Mouse (Mus musculus) neural tube, embryonic 11.5 days (tissue): ENCODE measurements around the gene Ssmem1. TPM values are rescaled to one million over a fixed set of nuclear protein-coding genes. Genes with fewer than 3 reads are reported as not detected.
A peak's percentile ranks its signal among the peaks of the same experiment; 100 is the strongest.

Experiments used
- ATAC-seq: fragments of 200-750 bp; cut with Nextera tagmentation; 2 replicates; pipeline ENCODE4 v1.8.0; 2017; ENCODE audit warnings: moderate number of reproducible peaks, mild to moderate bottlenecking, moderate TSS enrichment, moderate library complexity; ENCODE audit not compliant: insufficient read depth, low FRiP score, low TSS enrichment
- DNase-seq: peaks from one replicate; pipeline ENCODE4 v3.0.0-alpha.2; 2015; ENCODE audit warnings: low spot score
- H3K27ac ChIP-seq: fragments of 300-500 bp; sonication (generic); 2 replicates; pipeline ENCODE4 v1.5.1; 2014; ENCODE audit warnings: low read depth, mild to moderate bottlenecking, low read length
- H3K27me3 ChIP-seq: fragments of 300-500 bp; sonication (generic); 2 replicates; pipeline ENCODE4 v1.6.1; 2014; ENCODE audit warnings: mild to moderate bottlenecking, low read length, mixed read lengths; ENCODE audit not compliant: control insufficient read depth, insufficient read depth
- H3K36me3 ChIP-seq: fragments of 300-500 bp; sonication (generic); 2 replicates; pipeline ENCODE4 v1.6.1; 2014; ENCODE audit warnings: mild to moderate bottlenecking, low read length, moderate library complexity, mixed read lengths; ENCODE audit not compliant: control insufficient read depth, insufficient read depth
- H3K4me1 ChIP-seq: fragments of 300-500 bp; sonication (generic); 2 replicates; pipeline ENCODE4 v1.6.1; 2014; ENCODE audit warnings: low read length, mixed read lengths; ENCODE audit not compliant: control insufficient read depth, insufficient read depth
- H3K4me2 ChIP-seq: fragments of 300-500 bp; sonication (generic); 2 replicates; pipeline ENCODE4 v1.6.1; 2014; ENCODE audit warnings: low read depth, mild to moderate bottlenecking, moderate library complexity
- H3K4me3 ChIP-seq: fragments of 300-500 bp; sonication (generic); 2 replicates; pipeline ENCODE4 v1.5.1; 2014; ENCODE audit warnings: low read depth, low read length
- H3K9ac ChIP-seq: fragments of 300-500 bp; sonication (generic); 2 replicates; pipeline ENCODE4 v1.6.1; 2014; ENCODE audit warnings: mild to moderate bottlenecking, low read length
- H3K9me3 ChIP-seq: fragments of 300-500 bp; sonication (generic); 2 replicates; pipeline ENCODE4 v1.6.1; 2016; ENCODE audit warnings: low read length; ENCODE audit not compliant: control insufficient read depth
- WGBS: fragments of 180-500 bp; shearing (Covaris S2); extraction: QIAGEN DNeasy Blood & Tissue Kit; methylation state at CpG from one replicate; pipeline ENCODE4 v1.1.7; 2014; 5-methylcytosine and 5-hydroxymethylcytosine counted together
- polyA plus RNA-seq: library from polyadenylated mRNA; unstranded; fragments of >200 nt; fragmentation: Nextera tagmentation; extraction: Ambion mirVana; gene quantifications from 2 replicates; pipeline ENCODE4 v1.2.1, GENCODE M21; 2014

Gene Ssmem1
- polyA plus RNA-seq, result 0.40 and 1.1 TPM in 2 replicates

DNA sequence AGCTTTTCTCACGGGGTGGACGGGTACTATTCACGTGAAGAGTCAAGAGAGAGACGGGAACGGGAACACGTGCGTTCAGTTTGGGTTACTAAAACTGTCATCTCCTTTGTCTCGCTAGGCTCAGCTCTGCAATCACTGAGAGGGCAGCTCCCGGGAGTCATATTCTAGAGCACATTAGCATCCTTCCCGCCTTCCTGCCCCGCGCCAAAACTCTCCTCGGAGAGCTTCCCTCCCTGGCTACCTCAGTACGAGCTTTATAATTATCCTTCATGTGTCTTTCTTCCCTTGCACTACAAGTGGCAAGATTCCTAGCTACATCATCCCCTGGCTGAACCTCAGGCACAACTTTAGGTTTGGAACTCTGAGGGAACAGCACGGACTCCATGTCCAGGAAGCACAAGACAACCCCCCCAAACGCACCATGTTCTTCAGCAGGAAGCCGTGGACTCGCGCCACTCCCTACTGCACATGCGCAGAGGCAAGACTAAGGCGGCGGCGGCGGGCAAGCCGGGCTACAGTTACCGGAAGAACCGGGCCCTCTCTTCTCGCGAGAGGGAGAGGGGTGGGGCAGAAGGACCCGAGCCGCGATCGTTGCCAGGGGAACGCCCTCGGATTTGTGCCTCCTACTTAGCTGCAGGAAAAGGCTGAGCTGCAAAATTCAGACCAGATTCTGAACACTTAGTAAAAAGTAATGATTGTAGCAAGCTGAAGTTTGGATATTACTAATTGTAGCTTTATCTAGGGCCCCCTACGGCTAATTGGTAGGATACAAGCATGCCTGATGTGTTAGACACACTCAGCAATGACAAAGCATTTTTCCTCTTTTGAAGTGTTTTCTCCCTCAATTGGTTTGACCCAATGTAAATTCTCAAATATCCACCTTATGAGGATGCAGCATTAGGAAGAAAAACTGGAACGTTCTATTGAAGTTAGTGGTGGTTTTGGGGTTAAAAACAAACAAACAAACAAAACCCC, at the start of gene Ssmem1, which contains the start of gene Tmem209:
TSS of gene Ssmem1 (plus strand) at position 585 of the 975 bp plus-strand sequence.
TSS of gene Tmem209 (minus strand) at position 519 of the 975 bp plus-strand sequence.
- Histone ChIP-seq H3K4me1 (peaks cover 6% of the 10 kb centered on the region), H3K4me2 (peak within 1 kb of the TSS; percentile 70), H3K27me3 (no peaks in the 10 kb centered on the region), H3K4me3 (peak within 1 kb of the TSS; percentile 49), H3K9ac (peak within 1 kb of the TSS; percentile 73), H3K9me3 (no peaks in the 10 kb centered on the region), H3K27ac (peak within 1 kb of the TSS; percentile 87), H3K36me3 (peaks cover 4% of the 10 kb centered on the region)
- DNase-seq (peak; percentile 98), ATAC-seq (peak; percentile 95)
- WGBS, result under 1% methylated on average over 37 of the region's 37 CpGs

DNA sequence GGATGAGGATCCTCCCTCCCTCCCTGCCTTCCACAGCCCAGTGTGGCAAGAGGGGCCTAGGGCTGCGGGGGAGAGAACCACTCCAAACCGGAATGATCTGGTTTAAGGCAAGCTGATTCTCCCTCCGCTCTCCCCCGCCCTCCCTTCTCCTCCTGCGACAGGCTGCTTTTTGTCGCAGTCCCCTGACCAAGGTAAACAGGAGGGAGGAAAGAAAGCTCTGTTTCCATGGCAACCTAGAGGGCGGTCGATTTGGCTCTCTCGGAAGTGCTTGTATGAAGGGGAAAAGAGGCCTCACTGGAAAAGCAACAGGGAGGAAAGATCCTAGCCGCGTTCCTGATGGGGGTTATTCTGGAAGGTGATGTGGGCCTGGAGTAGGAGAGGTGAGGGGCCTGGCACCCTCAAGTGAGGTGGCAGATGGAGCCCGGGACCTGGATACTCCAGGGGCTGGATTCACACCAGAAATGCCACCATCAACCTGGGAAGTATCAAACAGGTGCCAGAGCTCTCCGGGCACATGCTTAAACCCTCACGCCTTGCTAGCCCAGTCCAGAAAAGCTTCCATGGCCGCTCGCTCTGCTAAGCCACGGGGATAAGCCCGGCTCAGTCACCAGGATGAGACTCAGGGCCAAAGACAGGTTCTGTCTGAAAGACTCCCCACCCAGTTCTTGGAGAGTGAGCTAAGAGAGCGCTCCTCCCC, 48.8 kb upstream of the Ssmem1 start:
- peaks cover 14% of the 10 kb centered on the region for H3K4me1 ChIP-seq
- H3K27ac ChIP-seq, result peak overlapping the region; percentile 64
- no peaks in the 10 kb centered on the region for H3K27me3 ChIP-seq
- H3K9ac ChIP-seq, result peak overlapping the region; percentile 78
- H3K9me3 ChIP-seq, result no peaks in the 10 kb centered on the region
- no peak overlapping the region for H3K4me3 ChIP-seq
- ATAC-seq, result peak; percentile 84
- 20% methylated on average over 16 of the region's 19 CpGs for WGBS
- peak; percentile 90 for DNase-seq
- no peaks in the 10 kb centered on the region for H3K36me3 ChIP-seq
- H3K4me2 ChIP-seq, result peak overlapping the region; percentile 16

DNA sequence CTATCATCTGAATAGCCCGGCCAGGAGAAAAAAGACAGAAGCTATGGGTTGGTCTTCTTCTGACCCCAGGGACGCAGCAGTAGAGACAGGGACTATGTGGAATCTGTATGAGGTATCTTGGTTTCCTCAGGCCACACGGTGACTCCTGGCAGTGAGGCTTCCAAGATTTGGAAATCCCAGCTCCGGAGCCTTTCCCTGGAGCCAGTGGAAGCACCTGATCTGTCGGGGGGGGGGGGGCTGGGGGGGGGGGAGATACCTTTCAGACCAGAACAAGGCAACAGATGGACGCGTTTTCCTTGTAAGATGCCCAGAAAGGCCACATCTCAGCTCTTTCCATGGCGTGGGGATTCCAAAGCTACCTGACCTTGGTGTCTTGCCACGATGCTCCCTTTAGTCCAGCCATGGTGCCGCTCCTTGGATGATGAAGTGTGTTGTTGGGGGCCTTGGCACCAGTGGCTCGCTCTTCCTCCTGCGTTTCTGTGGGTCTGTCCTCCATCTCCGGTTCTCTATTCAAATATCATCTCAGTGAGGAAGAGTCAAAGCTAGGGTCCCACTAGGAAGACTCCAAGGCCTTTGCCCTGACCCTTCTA, 47.8 kb upstream of the Ssmem1 start:
- no peak overlapping the region for H3K27ac ChIP-seq
- no peaks in the 10 kb centered on the region for H3K9me3 ChIP-seq
- H3K4me1 ChIP-seq, result peaks cover 14% of the 10 kb centered on the region
- WGBS, result 91% methylated on average over 12 of the region's 13 CpGs
- ATAC-seq (no peak), DNase-seq (no peak)
- H3K4me2 ChIP-seq, result no peak overlapping the region
- no peaks in the 10 kb centered on the region for H3K27me3 ChIP-seq
- no peak overlapping the region for H3K9ac ChIP-seq
- H3K4me3 ChIP-seq, result no peak overlapping the region
- no peaks in the 10 kb centered on the region for H3K36me3 ChIP-seq

DNA sequence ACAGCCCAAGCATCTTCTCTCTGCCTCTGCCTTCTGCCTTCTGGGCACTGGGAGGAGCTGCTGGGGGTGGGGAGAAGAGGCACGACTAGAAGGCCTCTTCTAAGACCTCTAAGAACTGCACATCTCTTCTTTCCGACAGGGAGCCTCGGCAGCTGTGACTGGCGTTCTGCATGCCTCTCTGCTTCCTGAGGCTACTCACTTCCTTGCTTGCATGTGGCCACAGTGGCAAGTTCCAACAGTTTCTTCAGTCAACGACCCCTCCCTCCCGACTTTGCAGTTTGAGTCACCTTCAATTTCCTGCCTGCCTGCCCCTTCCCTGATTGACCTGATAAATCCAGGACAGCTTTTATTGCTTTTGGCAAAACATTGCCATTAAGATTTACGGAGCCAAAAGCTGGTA, 46.8 kb upstream of the Ssmem1 start:
- no peak for DNase-seq

DNA sequence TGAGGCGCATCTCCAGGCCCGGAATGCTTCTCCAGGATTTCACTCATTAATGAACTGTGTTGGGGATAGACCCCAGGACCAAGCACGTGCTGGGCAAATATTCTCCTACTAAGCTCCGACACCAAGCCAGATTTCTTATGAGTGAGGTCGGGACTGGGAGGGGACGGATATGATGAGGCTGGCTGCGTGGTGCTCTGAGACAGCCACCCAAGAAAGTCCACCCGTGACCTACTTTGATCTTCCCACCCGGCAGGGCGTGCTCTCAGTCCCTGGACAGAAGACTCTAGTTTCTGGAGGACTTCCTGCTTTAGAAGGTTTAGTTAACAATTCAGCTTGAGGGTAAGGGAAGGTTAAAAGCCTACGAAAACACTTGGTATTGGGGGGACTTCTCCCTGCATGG, 44.1 kb upstream of the Ssmem1 start:
- Histone ChIP-seq H3K4me2 (no peak overlapping the region), H3K27ac (no peak overlapping the region), H3K9me3 (no peaks in the 10 kb centered on the region), H3K36me3 (no peaks in the 10 kb centered on the region), H3K4me3 (no peak overlapping the region), H3K9ac (no peak overlapping the region), H3K4me1 (peaks cover 11% of the 10 kb centered on the region), H3K27me3 (no peaks in the 10 kb centered on the region)
- WGBS, result 87% methylated on average over 11 of the region's 11 CpGs
- DNase-seq, result no peak
- no peak for ATAC-seq

More for the DNA sequence above, 46.8 kb upstream of the Ssmem1 start:
- H3K4me1 ChIP-seq, result peaks cover 17% of the 10 kb centered on the region
- H3K36me3 ChIP-seq, result no peaks in the 10 kb centered on the region
- H3K4me2 ChIP-seq, result no peak overlapping the region
- H3K9ac ChIP-seq, result no peak overlapping the region
- WGBS, result 24% methylated on average over 7 of the region's 7 CpGs
- H3K27ac ChIP-seq, result no peak overlapping the region
- H3K9me3 ChIP-seq, result no peaks in the 10 kb centered on the region
- H3K4me3 ChIP-seq, result no peak overlapping the region
- H3K27me3 ChIP-seq, result no peaks in the 10 kb centered on the region
- no peak for ATAC-seq

DNA sequence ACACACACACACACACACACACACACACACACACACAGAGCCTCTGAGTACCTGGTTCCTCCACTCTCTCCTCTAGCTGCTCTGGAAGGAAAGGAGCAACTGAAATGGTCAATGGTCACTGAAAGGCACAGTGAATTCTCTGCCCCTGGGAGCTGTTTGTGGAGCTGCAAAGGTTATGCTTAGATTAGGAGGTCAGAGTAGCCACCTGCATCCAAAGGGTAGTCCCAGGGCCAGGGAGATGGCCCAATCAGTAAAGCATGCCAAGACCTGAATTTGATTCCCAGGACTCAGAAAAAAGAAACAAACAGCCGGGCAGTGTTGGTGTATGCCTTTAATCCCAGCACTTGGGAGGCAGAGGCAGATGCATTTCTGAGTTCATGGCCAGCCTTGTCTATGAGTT, 41.6 kb upstream of the Ssmem1 start:
- Histone ChIP-seq H3K36me3 (no peaks in the 10 kb centered on the region), H3K9me3 (no peaks in the 10 kb centered on the region), H3K27me3 (no peaks in the 10 kb centered on the region), H3K9ac (no peak overlapping the region), H3K4me1 (0 out of 2 replicates have a peak, but pooled peaks cover 4% of the 10 kb centered on the region), H3K4me3 (no peak overlapping the region), H3K27ac (no peak overlapping the region; the same call in 1 of the 2 replicates), H3K4me2 (no peak overlapping the region)
- ATAC-seq, result no peak
- WGBS, result 81% methylated on average over 1 of the region's 1 CpGs
- no peak for DNase-seq

DNA sequence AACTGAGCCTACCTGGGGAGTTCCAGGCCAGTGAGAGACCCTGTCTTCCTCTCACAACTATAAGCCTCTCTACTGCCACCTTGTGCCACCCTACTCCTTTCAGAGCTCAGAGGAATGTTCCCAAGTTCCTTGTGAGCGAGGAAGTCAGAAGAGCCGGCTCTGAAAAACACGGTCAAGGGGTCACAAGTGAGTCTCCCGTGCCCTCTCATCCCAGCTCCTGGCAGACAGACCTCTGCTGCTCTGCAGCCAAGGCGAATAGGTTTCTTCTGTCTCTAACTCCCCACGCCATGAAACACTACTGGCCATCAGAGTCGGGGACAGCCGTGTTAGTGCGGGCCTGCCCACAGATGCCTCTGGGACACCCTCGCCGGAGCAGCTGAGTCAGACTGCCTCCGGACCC, 41.0 kb upstream of the Ssmem1 start:
- no peak overlapping the region for H3K9ac ChIP-seq
- H3K4me3 ChIP-seq, result no peak overlapping the region
- H3K9me3 ChIP-seq, result no peaks in the 10 kb centered on the region
- DNase-seq, result peak; percentile 42
- H3K4me1 ChIP-seq, result 0 out of 2 replicates have a peak, but pooled peaks cover 4% of the 10 kb centered on the region
- ATAC-seq, result no peak
- 62% methylated on average over 12 of the region's 12 CpGs for WGBS
- H3K36me3 ChIP-seq, result no peaks in the 10 kb centered on the region
- no peaks in the 10 kb centered on the region for H3K27me3 ChIP-seq
- no peak overlapping the region for H3K27ac ChIP-seq
- no peak overlapping the region for H3K4me2 ChIP-seq

DNA sequence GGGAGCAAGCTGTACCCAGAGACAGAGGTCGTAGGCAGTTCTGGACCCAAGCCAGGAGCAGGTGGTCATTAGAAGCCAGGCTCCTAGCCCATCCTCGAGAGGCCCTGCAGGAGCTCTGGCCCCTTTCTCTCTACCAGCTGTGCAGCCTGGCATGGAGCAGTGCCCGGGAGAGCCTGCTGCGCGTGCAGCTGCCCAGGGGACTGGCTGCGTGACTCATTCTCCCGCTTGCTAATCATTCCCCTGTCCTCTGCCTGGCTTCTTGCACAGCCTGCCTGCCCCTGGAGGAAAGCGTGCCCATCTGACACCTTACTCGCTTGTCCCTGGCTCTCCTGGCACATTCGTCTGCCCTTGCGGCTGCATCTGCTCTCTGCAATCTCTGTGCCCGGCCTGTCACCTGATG, 40.3 kb upstream of the Ssmem1 start:
- 0 out of 2 replicates have a peak, but pooled peaks cover 4% of the 10 kb centered on the region for H3K4me1 ChIP-seq
- 84% methylated on average over 12 of the region's 12 CpGs for WGBS
- H3K9ac ChIP-seq, result no peak overlapping the region; the same call in 1 of the 2 replicates
- no peak overlapping the region for H3K27ac ChIP-seq
- no peak overlapping the region for H3K4me3 ChIP-seq
- DNase-seq, result no peak
- no peaks in the 10 kb centered on the region for H3K36me3 ChIP-seq
- no peak overlapping the region for H3K4me2 ChIP-seq
- no peak for ATAC-seq
- no peaks in the 10 kb centered on the region for H3K27me3 ChIP-seq
- no peaks in the 10 kb centered on the region for H3K9me3 ChIP-seq
